12 mouse cellular contexts compared by ENCODE assay signal in the genomic region with DNA sequence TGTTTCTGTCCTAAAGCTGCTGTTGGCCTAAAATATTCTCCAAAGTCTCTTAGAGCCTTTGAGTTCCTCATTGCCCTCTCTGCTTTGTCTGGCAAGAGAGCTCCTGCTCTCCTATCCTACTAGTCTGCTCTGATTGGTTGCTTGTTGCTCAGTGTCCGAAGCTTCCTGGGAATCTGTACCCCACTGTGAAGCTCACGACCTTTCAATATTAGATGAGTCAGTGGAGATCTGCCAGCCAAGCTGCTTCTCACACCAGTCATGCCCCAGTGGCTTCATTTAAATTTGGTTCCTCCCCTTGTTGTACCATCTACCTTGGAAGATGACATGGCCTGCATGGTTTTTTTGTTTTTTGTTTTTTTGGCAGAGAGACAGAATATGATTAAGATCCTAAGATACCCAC.
"Had no signal": no experiment of that assay in that cellular context is flagged by ENCODE, and none has a peak within 500 bp of the region (broad histone marks: within the 10 kb centered on the region; RNA-seq: fewer than 3 reads in every experiment).

No protein-coding gene starts in this region.

- H3K27ac ChIP-seq: layer of hippocampus, adult 2 months; limb, embryonic 12.5 days; liver, embryonic 13.5 days; midbrain, embryonic 12.5 days; neural tube, embryonic 13.5 days had no signal

- H3K4me1 ChIP-seq: liver, embryonic 13.5 days had no signal

- DNase-seq: kidney, postnatal 10 days; kidney, postnatal 4 days; liver; liver, embryonic 13.5 days; liver, postnatal 0 days; right cerebral cortex, adult 18-20 months; right cerebral cortex, postnatal 25 days; thymus, postnatal 4 days had no signal

- H3K36me3 ChIP-seq: limb, embryonic 12.5 days; liver, embryonic 13.5 days; midbrain, embryonic 12.5 days; neural tube, embryonic 13.5 days had no signal

- H3K27me3 ChIP-seq: liver, embryonic 13.5 days; midbrain, embryonic 12.5 days; neural tube, embryonic 13.5 days had no signal

- H3K4me3 ChIP-seq: layer of hippocampus, adult 2 months; limb, embryonic 12.5 days; liver, embryonic 13.5 days; midbrain, embryonic 12.5 days; neural tube, embryonic 13.5 days had no signal

- H3K9ac ChIP-seq: limb, embryonic 12.5 days; liver, embryonic 13.5 days; liver, postnatal 0 days; midbrain, embryonic 12.5 days; neural tube, embryonic 13.5 days had no signal
